Mouse (Mus musculus): ENCODE results near the gene Rnls. TPM values are rescaled to one million over a fixed set of nuclear protein-coding genes. Genes with fewer than 3 reads are reported as not detected.

Gene Rnls
- polyA plus RNA-seq, 1 experiment from 2014 or later, result not detected

- no peak for TF ChIP-seq CTCF (IDR thresholded peaks at IDR 0.05)
- no peak for DNase-seq (ENCODE audit: low read depth, low spot score)
- ChIA-PET CTCF (interaction anchor here (1.4 kb wide), 1 partner anchor 17 kb away, joined by 3 read pairs; no protein-coding TSS in a partner anchor), POLR2A (no interaction called here)
- in situ Hi-C loops (cut with MboI; ENCODE audit: low pct_unique_long_range_greater_than_20kb), result no loop called here
- H3K27me3 ChIP-seq, result no peaks in the 10 kb centered on the region
- ATAC-seq, result no peak
Measured at GRCm38 (mm10) chr19:33100598-33100997, 291.5 kb downstream of the Rnls start.

DNA sequence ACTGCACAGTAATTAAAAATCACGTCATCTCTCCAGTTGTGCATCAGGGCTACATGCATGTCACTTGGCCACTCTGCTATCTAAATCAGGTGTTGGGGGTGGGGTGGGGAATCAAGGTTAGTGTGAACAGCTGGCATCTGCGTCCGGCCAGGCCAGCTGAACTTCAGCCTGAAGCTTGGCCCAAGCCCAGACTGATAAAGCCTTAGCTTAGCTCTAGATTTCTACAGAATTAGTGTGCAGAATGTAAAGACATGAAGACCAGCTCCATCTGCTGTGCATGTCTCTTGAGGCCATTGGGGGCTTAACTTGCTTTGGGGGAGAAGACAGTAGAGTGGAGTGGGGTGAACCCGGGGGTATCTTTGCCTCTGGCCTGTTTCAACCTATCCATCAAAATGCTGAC is 292.1 kb downstream of the Rnls start:
- ChIA-PET POLR2A (no interaction called here), CTCF (interaction anchor here (1.4 kb wide), 1 partner anchor 16 kb away, joined by 3 read pairs; no protein-coding TSS in a partner anchor)
- in situ Hi-C loops (cut with MboI; ENCODE audit: low pct_unique_long_range_greater_than_20kb), result no loop called here
- DNase-seq (ENCODE audit: low read depth, low spot score) (no peak), ATAC-seq (no peak)
- TF ChIP-seq CTCF (IDR thresholded peaks at IDR 0.05), result no peak
- H3K27me3 ChIP-seq, result no peaks in the 10 kb centered on the region

DNA sequence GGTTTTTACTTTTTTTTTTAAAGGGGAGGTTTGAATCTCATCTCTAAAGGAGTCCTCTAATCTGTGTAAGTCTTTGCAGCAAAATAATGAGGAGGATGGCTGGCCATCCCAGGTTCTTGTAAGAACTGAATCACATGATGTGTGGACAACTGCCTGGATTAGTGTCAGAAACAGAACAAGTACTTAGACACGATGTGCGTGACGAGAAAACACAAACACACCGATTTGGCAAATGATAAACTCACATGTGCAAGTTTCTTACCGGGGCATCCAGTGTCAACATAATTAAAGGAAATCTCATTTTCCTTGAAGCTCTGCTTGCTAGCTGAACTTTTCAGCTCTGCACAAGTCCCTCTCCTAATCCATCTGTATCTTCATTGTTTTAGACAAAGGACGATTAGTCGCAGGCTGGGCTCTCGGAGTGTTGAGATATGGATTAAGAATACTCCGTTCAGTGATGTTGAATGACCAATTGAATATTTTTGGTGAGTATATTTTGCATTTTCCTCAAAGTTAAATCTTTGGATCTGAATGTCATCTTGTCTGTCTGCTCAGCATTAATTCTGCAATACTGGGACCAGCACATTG is 292.8 kb downstream of the Rnls start:
- in situ Hi-C loops (cut with MboI; ENCODE audit: low pct_unique_long_range_greater_than_20kb), result no loop called here
- no peak for TF ChIP-seq CTCF (IDR thresholded peaks at IDR 0.05)
- DNase-seq (ENCODE audit: low read depth, low spot score) (no peak), ATAC-seq (no peak)
- ChIA-PET CTCF (no interaction called here), POLR2A (interaction anchor here (0.6 kb wide), 1 partner anchor 177 kb away, joined by 6 read pairs; no protein-coding TSS in a partner anchor)
- H3K27me3 ChIP-seq, result no peaks in the 10 kb centered on the region

- ATAC-seq (no peak), DNase-seq (ENCODE audit: low read depth, low spot score) (no peak)
- CTCF ChIA-PET, result no interaction called here
- POLR2A ChIA-PET, result interaction anchor here (0.9 kb wide), 1 partner anchor 341 kb away, joined by 3 read pairs; no protein-coding TSS in a partner anchor
- in situ Hi-C loops (cut with MboI; ENCODE audit: low pct_unique_long_range_greater_than_20kb), result no loop called here
- no peak for TF ChIP-seq CTCF (IDR thresholded peaks at IDR 0.05)
- H3K27me3 ChIP-seq, result no peaks in the 10 kb centered on the region
Measured at GRCm38 (mm10) chr19:33097691-33098090, 294.4 kb downstream of the Rnls start.

- no peaks in the 10 kb centered on the region for H3K27me3 ChIP-seq
- no peak for TF ChIP-seq CTCF (IDR thresholded peaks at IDR 0.05)
- POLR2A ChIA-PET, result interaction anchor here (0.6 kb wide), 1 partner anchor 30 kb away, joined by 4 read pairs; no protein-coding TSS in a partner anchor
- CTCF ChIA-PET, result no interaction called here
- in situ Hi-C loops (cut with MboI; ENCODE audit: low pct_unique_long_range_greater_than_20kb), result no loop called here
- DNase-seq (ENCODE audit: low read depth, low spot score), result no peak
- no peak for ATAC-seq
Measured at GRCm38 (mm10) chr19:33096581-33096980, 295.5 kb downstream of the Rnls start.

DNA sequence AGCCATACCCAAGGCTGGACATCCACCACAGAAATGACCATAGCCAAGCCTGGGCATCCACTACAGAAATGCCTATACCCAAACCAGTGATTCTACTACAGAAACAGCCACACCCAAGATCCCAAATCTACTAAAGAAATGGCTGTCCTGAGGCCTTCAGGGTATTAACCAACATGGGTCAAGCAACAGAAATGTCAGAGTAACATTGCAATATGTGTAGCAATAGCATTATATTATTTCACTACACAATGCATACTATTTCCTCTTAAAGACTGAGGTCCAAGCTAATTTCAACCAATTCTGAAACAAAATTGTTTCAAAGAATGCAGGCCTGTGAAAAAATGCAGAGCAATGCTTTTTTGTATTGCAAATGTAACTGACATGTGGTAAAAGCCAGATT is 299.5 kb downstream of the Rnls start:
- ATAC-seq (no peak), DNase-seq (ENCODE audit: low read depth, low spot score) (no peak)
- H3K27me3 ChIP-seq, result no peaks in the 10 kb centered on the region
- in situ Hi-C loops (cut with MboI; ENCODE audit: low pct_unique_long_range_greater_than_20kb), result no loop called here
- ChIA-PET POLR2A (no interaction called here), CTCF (no interaction called here)
- TF ChIP-seq CTCF (IDR thresholded peaks at IDR 0.05), result no peak

GRCm38 (mm10) chr19:33091324-33091723 is 300.8 kb downstream of the Rnls start:
- in situ Hi-C loops (cut with MboI; ENCODE audit: low pct_unique_long_range_greater_than_20kb), result no loop called here
- CTCF ChIA-PET, result no interaction called here
- POLR2A ChIA-PET, result no interaction called here
- TF ChIP-seq CTCF (IDR thresholded peaks at IDR 0.05), result no peak
- ATAC-seq, result no peak
- no peak for DNase-seq (ENCODE audit: low read depth, low spot score)
- no peaks in the 10 kb centered on the region for H3K27me3 ChIP-seq

GRCm38 (mm10) chr19:33088868-33089267 is 303.2 kb downstream of the Rnls start:
- no peak for TF ChIP-seq CTCF (IDR thresholded peaks at IDR 0.05)

GRCm38 (mm10) chr19:33087961-33088360 is 304.1 kb downstream of the Rnls start:
- ATAC-seq (no peak), DNase-seq (ENCODE audit: low read depth, low spot score) (no peak)
- CTCF ChIA-PET, result no interaction called here
- no peaks in the 10 kb centered on the region for H3K27me3 ChIP-seq
- in situ Hi-C loops (cut with MboI; ENCODE audit: low pct_unique_long_range_greater_than_20kb), result no loop called here
- POLR2A ChIA-PET, result no interaction called here
- no peak for TF ChIP-seq CTCF (IDR thresholded peaks at IDR 0.05)

More at GRCm38 (mm10) chr19:33088868-33089267, 303.2 kb downstream of the Rnls start:
- DNase-seq (ENCODE audit: low read depth, low spot score) (no peak), ATAC-seq (no peak)
- in situ Hi-C loops (cut with MboI; ENCODE audit: low pct_unique_long_range_greater_than_20kb), result no loop called here
- POLR2A ChIA-PET, result interaction anchor here (0.5 kb wide), 1 partner anchor 17 kb away, joined by 3 read pairs; no protein-coding TSS in a partner anchor
- no peaks in the 10 kb centered on the region for H3K27me3 ChIP-seq
- CTCF ChIA-PET, result interaction anchor here (1.9 kb wide), 1 partner anchor 9 kb away, joined by 3 read pairs; no protein-coding TSS in a partner anchor

Other genes starting within 250 kb of the Rnls start
- gene Lipo4, start 125.5 kb upstream of the Rnls start, polyA plus RNA-seq (2021), result not detected
- not detected for gene Gm8978, start 233.0 kb upstream of the Rnls start, polyA plus RNA-seq (2021)